Mouse (Mus musculus): ENCODE results near the gene 4933402D24Rik.

Gene 4933402D24Rik

DNA sequence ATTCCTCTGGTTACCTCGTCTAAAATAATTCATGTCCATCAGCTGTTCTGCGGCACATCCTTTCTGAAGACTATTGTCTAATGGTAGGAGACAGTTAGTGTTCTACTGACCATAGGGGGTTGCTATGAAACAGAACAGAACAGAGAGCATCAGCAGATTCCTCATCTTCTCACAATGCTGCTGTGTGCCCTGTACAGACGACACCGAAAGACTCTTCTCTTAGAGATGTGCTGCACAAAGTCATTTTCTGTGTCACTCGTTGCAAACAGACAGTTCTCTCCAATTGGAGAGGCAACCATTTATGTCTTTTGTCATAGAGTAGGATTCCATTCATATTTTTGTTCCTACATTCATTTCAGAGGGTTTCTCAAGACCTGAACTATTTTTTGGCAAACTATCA lies at the start of gene 4933402D24Rik:
TSS of gene 4933402D24Rik (minus strand) at position 101 of the 400 bp plus-strand sequence.
- DNase-seq (ENCODE audit: low read depth, low spot score), result no peak

DNA sequence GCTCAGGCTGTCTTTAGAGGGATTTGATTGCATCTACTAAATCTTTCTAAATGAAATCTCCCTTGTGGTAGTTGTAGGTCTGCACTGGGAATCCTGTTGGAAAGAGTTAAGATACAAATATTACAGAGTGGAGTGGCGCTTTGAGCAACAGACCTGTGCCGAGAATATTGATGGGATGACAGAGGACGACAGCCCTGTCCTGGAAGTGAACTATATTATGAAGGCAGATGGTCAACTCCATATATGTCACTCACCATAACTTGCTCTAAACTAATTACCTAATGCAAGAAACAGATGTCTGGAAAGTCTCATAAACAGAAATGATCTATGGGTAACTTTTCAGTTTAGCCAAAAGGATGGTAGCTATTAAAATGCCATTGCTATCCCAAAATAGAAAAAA lies 39.5 kb upstream of the 4933402D24Rik start:
- no peak for DNase-seq (ENCODE audit: low read depth, low spot score)

DNA sequence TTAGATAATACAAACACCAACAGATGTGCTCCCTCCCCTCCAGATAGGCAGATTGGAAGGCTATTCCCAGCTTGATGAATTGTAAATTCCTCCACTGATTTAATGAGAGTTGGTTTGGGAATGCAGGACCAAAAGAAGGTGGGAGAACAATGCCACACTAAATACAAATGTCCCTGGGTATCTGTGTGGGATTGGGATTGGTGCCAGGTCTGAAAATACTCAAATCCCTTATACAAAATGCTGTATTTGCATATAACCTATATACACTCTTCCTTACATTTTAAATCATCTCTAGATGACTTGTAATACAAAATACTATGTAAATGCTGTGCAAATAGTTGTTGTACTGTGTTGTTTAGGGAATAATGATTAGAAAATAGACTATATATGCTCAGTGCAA lies 36.0 kb upstream of the 4933402D24Rik start:
- no peak for DNase-seq (ENCODE audit: low read depth, low spot score)

DNA sequence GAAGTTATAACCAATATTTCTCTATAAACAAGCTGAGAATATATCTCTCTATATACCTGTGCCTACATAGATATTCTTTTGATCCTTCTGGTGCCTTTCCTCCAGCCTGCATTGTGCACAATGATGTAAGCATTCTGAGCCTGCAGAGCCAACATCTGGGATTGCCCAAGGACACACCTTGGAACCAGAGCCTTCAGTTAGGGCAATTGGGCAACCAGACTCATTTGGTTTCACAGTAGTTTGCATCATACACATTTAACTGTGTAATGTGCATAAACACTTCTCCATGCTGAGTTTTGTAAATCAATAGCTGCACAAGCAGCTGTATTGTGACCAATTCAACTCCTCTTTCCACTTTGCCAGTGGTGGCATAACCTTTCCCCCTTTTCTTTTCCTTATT lies 25.3 kb upstream of the 4933402D24Rik start:
- DNase-seq (ENCODE audit: low read depth, low spot score), result no peak

DNA sequence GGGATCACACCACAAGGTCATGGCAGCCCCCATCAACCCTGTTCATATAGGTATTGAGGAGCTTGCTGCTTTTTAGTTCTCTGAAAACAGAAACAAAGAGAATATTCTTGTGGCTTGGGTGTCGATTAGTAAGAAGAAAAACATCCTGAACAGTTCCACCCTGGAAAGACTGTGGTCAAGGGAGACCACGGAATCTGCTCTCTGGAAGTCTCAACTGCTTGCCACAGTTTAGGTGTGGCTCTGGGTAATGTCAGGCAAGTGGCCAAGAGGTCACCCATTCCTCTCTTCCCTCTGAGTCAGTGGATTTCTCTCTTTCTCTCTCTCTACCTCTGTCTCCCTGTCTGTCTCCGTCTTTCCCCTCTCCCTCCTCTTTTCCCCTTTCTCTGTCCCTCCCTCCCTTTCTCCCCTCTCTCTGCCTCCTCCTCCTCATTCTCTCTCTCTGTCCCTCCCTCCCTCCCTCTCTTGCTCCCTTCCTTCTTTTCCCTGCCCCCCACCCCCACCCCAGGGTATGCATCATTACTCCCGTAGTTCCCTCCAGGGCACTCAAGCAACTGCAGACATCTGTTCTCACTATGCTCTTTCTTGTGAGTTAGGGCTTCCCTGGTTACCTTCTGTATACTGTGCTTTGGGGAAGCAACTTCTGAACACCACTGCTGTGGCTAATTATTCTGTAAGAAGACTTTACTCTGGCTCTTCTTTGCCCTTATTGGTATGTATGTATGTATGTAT lies 8.0 kb upstream of the 4933402D24Rik start:
- DNase-seq (ENCODE audit: low read depth, low spot score), result no peak

DNA sequence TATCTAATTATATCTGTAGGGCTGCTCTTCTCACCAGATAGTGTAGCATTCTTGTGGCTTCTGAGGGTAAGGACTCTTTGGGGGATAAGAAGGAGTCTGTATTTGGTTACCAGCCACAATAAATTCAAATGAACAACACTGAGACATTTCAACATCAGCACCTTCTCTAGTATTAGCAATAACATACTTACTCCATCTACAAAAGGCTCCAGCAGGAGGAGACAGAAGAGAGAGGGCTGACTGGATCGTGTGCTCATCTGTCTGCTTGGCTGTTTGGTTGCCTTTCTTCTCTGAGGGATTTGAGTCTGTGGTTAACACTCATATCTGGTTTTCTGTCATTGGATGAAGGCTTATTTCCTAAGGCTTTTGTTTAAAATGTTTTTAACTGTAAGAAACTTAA lies 7.3 kb upstream of the 4933402D24Rik start:
- DNase-seq (ENCODE audit: low read depth, low spot score), result no peak

DNA sequence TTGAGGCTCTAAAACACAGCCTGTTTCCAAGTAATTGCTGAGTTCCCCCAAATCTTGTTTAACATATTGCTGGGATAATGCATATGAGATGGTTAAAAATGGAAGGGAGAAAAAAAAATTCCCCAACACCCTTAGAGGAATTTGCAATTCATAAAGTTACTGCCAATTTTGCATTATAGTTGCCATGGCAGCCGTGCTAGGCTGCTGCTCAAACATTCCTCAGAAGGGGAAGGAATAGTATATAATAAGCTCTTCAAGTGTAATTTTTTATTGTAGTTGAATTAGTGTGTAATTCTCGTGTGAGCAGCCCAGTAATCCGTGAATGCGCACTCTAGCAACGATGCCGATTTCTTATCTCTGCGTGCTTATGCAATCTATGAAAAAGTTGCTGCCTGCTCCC lies 1.2 kb upstream of the 4933402D24Rik start:
- no peak for DNase-seq (ENCODE audit: low read depth, low spot score)

DNA sequence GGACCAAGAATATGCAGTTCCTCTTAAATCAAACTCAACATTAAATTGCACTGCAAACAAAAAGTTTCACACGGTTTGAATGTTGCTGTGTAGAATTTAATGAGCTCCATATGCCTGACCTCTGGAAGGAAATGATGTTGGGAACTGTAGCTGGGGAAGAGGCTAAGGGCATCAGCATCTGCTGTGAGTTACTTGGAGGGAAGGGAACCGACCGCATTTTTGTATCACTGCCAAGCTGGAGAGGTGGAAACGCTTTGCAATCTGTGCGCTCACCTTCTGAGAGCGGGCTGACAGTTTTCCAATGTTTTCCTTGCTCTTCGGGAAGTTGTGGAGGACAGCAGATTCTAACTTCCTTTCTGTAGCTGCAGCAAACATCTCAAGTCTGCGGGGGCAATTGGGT lies 955 bp downstream of the 4933402D24Rik start:
- no peak for DNase-seq (ENCODE audit: low read depth, low spot score)

DNA sequence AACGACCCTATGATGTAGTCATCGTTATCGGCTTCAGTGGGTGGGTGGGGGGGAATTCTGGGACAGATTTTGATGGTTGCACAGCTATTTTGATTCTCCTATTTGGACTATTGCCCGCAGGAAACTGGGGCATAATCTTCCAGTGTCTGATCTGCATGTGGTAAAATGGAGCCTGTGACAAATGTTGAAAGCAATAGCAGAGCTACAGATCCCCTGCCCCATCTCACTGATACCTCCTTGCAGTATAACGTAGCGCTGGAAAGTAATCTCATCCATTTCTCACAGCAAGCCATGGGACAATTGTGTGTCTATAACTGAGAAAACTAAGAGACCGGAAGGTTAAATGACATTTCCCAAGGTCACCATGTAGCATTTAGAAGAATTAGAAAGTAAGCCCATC lies 4.7 kb downstream of the 4933402D24Rik start:
- DNase-seq (ENCODE audit: low read depth, low spot score), result no peak

DNA sequence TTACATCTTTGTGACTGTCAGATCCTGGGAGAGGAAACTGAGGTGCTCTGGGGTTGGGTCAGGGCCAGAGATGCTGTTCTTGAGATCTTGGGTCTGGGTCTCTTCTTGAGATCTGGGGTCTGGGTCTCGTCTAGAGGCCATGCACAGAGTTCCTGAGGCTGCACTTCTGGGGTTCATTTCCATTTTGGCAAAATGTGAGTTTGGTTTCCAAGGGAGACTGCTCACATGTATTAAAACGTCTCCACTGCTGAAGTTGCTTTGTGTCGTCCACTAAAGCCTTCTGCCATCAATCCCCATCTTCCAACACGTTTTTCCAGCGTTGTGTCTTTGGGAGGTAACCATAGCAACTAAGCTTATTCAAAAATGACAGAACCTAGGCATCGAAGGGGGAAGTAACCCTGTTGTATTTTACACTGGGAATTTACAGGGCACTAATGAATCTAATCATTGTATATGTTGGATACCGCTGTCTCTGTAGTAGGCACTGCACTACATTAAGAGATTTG lies 5.1 kb downstream of the 4933402D24Rik start:
- no peak for DNase-seq (ENCODE audit: low read depth, low spot score)

DNA sequence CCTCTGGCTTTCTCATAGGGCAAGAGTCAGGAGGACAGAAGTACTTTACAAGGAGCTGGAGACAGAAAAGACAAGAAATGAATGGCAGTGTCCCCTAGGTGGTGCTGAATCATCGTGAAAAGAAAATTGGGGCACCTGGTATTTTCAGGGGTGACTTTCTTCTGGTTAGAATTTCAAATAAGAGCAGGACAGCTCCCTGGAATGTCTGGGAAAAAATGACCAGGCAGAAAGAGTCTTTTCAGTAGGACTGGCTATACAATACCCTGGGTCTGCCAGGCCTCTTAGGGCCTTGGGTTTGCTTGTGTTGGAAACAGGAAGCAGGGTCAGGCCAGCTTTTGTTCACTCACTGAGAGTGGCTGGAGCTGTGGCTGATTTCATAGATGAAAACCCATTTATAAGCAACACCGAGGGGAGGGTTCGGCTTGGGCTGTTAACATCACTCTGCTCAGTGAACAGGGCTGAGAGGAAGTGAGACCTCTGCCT lies 5.8 kb downstream of the 4933402D24Rik start:
- DNase-seq (ENCODE audit: low read depth, low spot score), result peak; percentile 30

DNA sequence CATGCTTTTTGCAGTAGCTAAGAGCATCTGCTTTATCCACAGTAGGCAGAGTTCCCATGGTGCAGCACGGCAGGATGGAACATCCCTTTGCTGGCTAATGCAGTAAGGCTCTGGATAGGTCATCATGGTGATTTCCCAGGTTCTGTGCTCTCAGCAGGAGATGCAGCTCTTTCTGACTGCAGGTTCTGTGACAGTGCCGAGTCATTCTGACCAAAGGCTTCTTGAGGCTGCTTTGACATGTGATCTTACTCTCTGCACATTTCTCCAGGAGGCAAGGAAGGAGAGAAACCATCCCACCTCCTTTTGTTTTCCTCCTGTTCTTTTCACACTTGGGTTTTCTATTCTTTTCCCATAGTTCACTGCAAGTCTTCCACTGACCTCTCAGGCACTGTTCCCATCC lies 13.1 kb downstream of the 4933402D24Rik start:
- no peak for DNase-seq (ENCODE audit: low read depth, low spot score)

DNA sequence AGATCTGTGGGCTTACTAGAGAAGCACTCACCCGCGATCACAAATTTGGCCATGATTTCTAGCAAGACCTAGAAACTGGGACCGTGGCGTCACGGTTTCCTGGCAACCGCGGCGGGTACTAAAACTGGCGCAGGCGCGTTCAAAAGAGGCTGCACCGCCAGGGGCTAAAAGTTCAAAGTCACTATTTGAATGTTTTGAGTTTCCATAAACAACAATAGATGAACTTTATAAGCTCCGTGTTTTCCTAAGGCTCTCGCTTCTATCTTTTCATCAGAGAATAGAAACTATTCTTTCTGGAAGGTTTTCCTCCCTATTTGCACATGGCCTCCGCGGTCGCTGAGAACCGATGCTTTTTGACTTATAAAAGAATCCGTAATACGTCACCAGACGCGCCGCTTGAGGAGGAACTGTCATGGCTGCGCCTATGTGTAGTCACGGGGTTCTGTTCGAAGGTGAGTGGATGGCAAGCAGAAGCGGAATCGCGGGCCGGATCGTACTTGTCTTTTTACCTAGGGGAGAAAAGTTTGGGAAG lies 38.8 kb downstream of the 4933402D24Rik start, which contains the start of the genes Mdh1b and Fastkd2:
TSS of gene Mdh1b (minus strand) at position 79 of the 532 bp plus-strand sequence.
TSS of gene Fastkd2 (plus strand) at position 375 of the 532 bp plus-strand sequence.
- DNase-seq (ENCODE audit: low read depth, low spot score), result peak; percentile 93

DNA sequence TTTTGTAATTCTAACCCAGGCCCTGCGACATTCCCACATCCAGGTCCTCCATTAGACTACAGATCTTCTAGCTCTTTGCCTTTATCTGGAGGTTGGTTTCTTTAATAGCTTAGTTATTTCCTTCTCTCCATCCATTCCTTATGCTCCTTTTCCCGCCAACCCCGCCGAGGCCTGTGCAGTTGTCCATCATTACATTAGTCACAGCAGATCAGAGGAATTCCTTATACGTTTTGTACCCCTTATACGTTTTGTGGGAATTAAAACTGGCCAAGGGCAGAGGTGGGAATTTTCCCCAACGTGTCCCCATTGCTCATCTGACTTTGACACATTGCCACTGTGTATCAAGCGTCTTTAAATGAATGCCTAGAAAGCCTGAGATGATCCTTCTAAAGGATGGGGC lies 39.3 kb downstream of the 4933402D24Rik start:
- no peak for DNase-seq (ENCODE audit: low read depth, low spot score)

DNA sequence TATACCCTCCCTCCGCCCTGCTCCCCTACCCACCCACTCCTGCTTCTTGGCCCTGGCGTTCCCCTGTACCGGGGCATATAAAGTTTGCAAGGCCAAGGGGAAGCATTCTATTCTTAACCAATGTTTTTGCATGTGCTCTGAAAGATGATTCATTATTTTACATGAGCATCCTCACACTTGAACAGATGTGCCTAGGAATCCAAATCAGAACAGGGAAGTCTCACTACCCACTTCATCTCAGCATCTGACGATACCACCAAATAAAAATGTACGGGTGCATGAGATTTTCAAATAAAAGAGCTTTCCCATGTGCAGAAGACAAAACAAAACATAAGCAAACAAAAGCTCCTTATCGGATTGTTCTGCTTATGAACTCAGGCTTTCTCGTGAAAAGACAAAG lies 48.9 kb downstream of the 4933402D24Rik start:
- DNase-seq (ENCODE audit: low read depth, low spot score), result no peak

DNA sequence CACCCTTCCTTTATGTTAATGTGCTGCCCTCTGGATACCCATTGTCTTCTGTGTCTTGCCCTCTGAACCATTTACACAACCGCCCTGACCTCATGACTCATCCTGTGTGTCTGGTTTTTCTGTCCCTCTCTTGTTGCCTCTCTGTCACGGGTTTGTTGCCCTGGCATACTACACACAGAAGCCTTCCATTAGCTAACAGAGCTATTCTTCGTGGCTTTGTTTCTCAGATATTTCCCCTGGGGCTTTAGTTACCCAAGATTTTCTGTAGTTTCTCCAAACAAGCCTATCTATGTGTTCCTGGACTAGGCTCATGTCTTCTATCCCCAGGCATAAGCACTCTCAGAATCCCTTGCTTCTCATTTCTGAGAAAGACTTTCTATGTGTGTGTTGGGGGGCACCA lies 60.2 kb downstream of the 4933402D24Rik start:
- DNase-seq (ENCODE audit: low read depth, low spot score), result no peak

DNA sequence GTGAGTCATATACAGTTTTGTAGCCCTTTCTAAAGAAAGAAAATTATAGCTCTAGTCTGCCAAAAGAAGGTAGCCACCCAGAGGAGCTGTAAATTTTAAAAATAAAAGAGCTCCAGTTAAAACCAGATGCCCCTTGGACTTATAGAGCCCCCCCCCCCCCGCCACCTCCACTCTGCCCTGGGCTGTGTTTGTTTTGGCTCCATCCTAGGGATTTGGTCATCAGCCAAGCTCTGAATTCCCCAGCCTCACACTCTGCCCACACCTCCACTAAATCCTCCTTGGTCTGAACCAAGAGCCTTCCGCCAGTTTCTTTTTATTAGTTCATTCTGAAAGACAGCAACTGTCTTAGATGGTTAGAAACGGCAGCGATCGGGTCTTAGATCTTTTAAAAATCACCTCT lies 63.3 kb downstream of the 4933402D24Rik start:
- DNase-seq (ENCODE audit: low read depth, low spot score), result no peak

All from CD4-positive, CD25-positive, alpha-beta regulatory T cell, adult 2 months (primary cell).